Mouse (Mus musculus) ES-Bruce4 (cell line): ENCODE measurements around the gene Veph1.

Experiments used
- CTCF ChIP-seq: IDR thresholded peaks from one replicate; pipeline ENCODE4 v1.8.1; 2011; ENCODE audit warnings: low read depth, low read length
- EP300 ChIP-seq: IDR thresholded peaks from 2 replicates; pipeline ENCODE4 v1.6.1; 2011; ENCODE audit warnings: low read depth, low read length; ENCODE audit not compliant: insufficient read depth
- POLR2A ChIP-seq: IDR thresholded peaks from one replicate; pipeline ENCODE4 v1.8.1; 2011; ENCODE audit warnings: low read length; ENCODE audit not compliant: insufficient read depth

DNA sequence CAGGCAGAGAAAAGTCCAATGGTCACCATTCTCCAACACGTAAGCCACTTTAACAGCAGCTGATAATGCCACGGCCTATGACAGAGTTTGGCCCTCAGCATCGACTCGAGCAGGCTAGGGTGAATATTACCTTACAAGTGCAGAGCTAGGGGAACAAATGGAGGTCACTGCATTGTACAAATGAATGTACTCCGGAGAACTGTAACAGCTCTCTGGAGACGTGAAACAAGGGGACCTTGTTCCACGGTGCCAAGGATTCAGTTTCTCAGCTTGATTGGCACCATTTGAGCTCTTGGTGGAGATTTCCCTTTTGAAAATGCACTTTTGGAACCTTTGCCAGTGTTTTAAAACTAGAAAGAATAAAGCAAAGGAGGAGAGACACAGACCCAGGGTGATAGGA, 44.8 kb downstream of the Veph1 start:
- no peak for TF ChIP-seq CTCF
- no peak for TF ChIP-seq POLR2A
- TF ChIP-seq EP300, result no peak
